Mouse (Mus musculus) hindbrain, embryonic 15.5 days (tissue): ENCODE results near the gene Cldn1. TPM values are rescaled to one million over a fixed set of nuclear protein-coding genes. Genes with fewer than 3 reads are reported as not detected.

Source experiments
- polyA plus RNA-seq: library from polyadenylated mRNA; unstranded; fragments of >200 nt; fragmentation: Nextera tagmentation; extraction: Ambion mirVana; gene quantifications from 2 replicates; pipeline ENCODE4 v1.2.1, GENCODE M21; 2015

Cldn1 gene
- polyA plus RNA-seq, 1 experiment from 2014 or later, result 8.9 TPM

Other genes with a start within 250 kb of the Cldn1 start
- not detected in 2 replicates for gene Cldn16, start 91.3 kb upstream of the Cldn1 start, polyA plus RNA-seq
- gene Tmem207, start 154.9 kb upstream of the Cldn1 start, polyA plus RNA-seq, result 0.09 and 0.29 TPM in 2 replicates
- gene Il1rap, start 209.9 kb upstream of the Cldn1 start, polyA plus RNA-seq, result 11.2 and 11.7 TPM in 2 replicates